Mouse (Mus musculus): ENCODE measurements around the gene Cidec. TPM values are rescaled to one million over a fixed set of nuclear protein-coding genes. Genes with fewer than 3 reads are reported as not detected.

Gene Cidec
- polyA plus RNA-seq, 1 experiment from 2014 or later, result not detected

GRCm38 (mm10) chr6:113442442-113443090 is 7.0 kb upstream of the Cidec start, which contains the start of gene Jagn1:
Gene Jagn1, plus strand, starts transcription at chr6:113442569.
- no peaks in the 10 kb centered on the region for H3K9me3 ChIP-seq
- H3K4me3 ChIP-seq, result peak within 1 kb of the TSS; percentile 97
- H3K36me3 ChIP-seq, result peaks cover 23% of the 10 kb centered on the region
- H3K27me3 ChIP-seq, result no peaks in the 10 kb centered on the region
- peak; percentile 84 for ATAC-seq (ENCODE audit: insufficient number of reproducible peaks, insufficient read depth, low FRiP score, low TSS enrichment, low read depth)
- peaks cover 15% of the 10 kb centered on the region for H3K4me1 ChIP-seq
- H3K9ac ChIP-seq, result peak within 1 kb of the TSS; percentile 95
- WGBS, result under 1% methylated on average over 45 of the region's 45 CpGs
- peak within 1 kb of the TSS; percentile 87 for H3K4me2 ChIP-seq
- peak within 1 kb of the TSS; percentile 60 for H3K27ac ChIP-seq

GRCm38 (mm10) chr6:113442087-113442441 is 6.5 kb upstream of the Cidec start:
- H3K9ac ChIP-seq, result peak overlapping the region; percentile 95
- peaks cover 18% of the 10 kb centered on the region for H3K36me3 ChIP-seq
- H3K27me3 ChIP-seq, result no peaks in the 10 kb centered on the region
- peaks cover 15% of the 10 kb centered on the region for H3K4me1 ChIP-seq
- peak overlapping the region; percentile 60; the same call in 1 of the 2 replicates for H3K27ac ChIP-seq
- peak; percentile 13; the same call in 1 of the 2 replicates for ATAC-seq (ENCODE audit: insufficient number of reproducible peaks, insufficient read depth, low FRiP score, low TSS enrichment, low read depth)
- 41% methylated on average over 9 of the region's 9 CpGs for WGBS
- H3K4me2 ChIP-seq, result peak overlapping the region; percentile 87
- H3K9me3 ChIP-seq, result no peaks in the 10 kb centered on the region
- peak overlapping the region; percentile 97 for H3K4me3 ChIP-seq

- H3K36me3 ChIP-seq, result peaks cover 9% of the 10 kb centered on the region
- no peak overlapping the region for H3K4me2 ChIP-seq
- H3K4me1 ChIP-seq, result peaks cover 15% of the 10 kb centered on the region
- no peak overlapping the region for H3K4me3 ChIP-seq
- no peak overlapping the region for H3K9ac ChIP-seq
- H3K27ac ChIP-seq, result no peak overlapping the region
- no peak for ATAC-seq (ENCODE audit: insufficient number of reproducible peaks, insufficient read depth, low FRiP score, low TSS enrichment, low read depth)
- WGBS, result 54% methylated on average over 7 of the region's 7 CpGs
- no peaks in the 10 kb centered on the region for H3K9me3 ChIP-seq
- no peaks in the 10 kb centered on the region for H3K27me3 ChIP-seq
Measured at GRCm38 (mm10) chr6:113441147-113441680, 5.7 kb upstream of the Cidec start.

GRCm38 (mm10) chr6:113440686-113441085 is 5.1 kb upstream of the Cidec start:
- H3K9ac ChIP-seq, result no peak overlapping the region
- WGBS, result 80% methylated on average over 3 of the region's 3 CpGs
- H3K36me3 ChIP-seq, result peaks cover 6% of the 10 kb centered on the region
- no peak overlapping the region for H3K27ac ChIP-seq
- no peak overlapping the region for H3K4me2 ChIP-seq
- H3K4me3 ChIP-seq, result no peak overlapping the region
- H3K9me3 ChIP-seq, result no peaks in the 10 kb centered on the region
- no peaks in the 10 kb centered on the region for H3K27me3 ChIP-seq
- ATAC-seq (ENCODE audit: insufficient number of reproducible peaks, insufficient read depth, low FRiP score, low TSS enrichment, low read depth), result no peak
- peaks cover 15% of the 10 kb centered on the region for H3K4me1 ChIP-seq

- Histone ChIP-seq H3K36me3 (no peaks in the 10 kb centered on the region), H3K27me3 (no peaks in the 10 kb centered on the region), H3K9ac (no peak overlapping the region), H3K9me3 (no peaks in the 10 kb centered on the region), H3K27ac (no peak overlapping the region), H3K4me3 (no peak overlapping the region), H3K4me2 (no peak overlapping the region), H3K4me1 (peaks cover 15% of the 10 kb centered on the region)
- no peak for ATAC-seq (ENCODE audit: insufficient number of reproducible peaks, insufficient read depth, low FRiP score, low TSS enrichment, low read depth)
- 55% methylated on average over 12 of the region's 12 CpGs for WGBS
Measured at GRCm38 (mm10) chr6:113438721-113439430, 3.3 kb upstream of the Cidec start.

GRCm38 (mm10) chr6:113437135-113437534 is 1.6 kb upstream of the Cidec start:
- Histone ChIP-seq H3K27ac (no peak overlapping the region), H3K9me3 (no peaks in the 10 kb centered on the region), H3K36me3 (no peaks in the 10 kb centered on the region), H3K4me3 (no peak overlapping the region), H3K4me1 (peaks cover 4% of the 10 kb centered on the region), H3K9ac (no peak overlapping the region), H3K27me3 (no peaks in the 10 kb centered on the region), H3K4me2 (no peak overlapping the region)
- no peak for ATAC-seq (ENCODE audit: insufficient number of reproducible peaks, insufficient read depth, low FRiP score, low TSS enrichment, low read depth)
- WGBS, result 76% methylated on average over 12 of the region's 12 CpGs

- Histone ChIP-seq H3K4me3 (no peak overlapping the region), H3K9ac (no peak overlapping the region), H3K4me1 (no peaks in the 10 kb centered on the region), H3K4me2 (no peak overlapping the region), H3K36me3 (no peaks in the 10 kb centered on the region), H3K27ac (no peak overlapping the region), H3K27me3 (no peaks in the 10 kb centered on the region), H3K9me3 (no peaks in the 10 kb centered on the region)
- WGBS, result 82% methylated on average over 7 of the region's 7 CpGs
- no peak for ATAC-seq (ENCODE audit: insufficient number of reproducible peaks, insufficient read depth, low FRiP score, low TSS enrichment, low read depth)
Measured at GRCm38 (mm10) chr6:113434691-113435090, 869 bp downstream of the Cidec start.

GRCm38 (mm10) chr6:113433661-113434060 is 1.9 kb downstream of the Cidec start:
- Histone ChIP-seq H3K4me2 (no peak overlapping the region), H3K9ac (no peak overlapping the region), H3K4me1 (no peaks in the 10 kb centered on the region), H3K9me3 (no peaks in the 10 kb centered on the region), H3K36me3 (no peaks in the 10 kb centered on the region), H3K27me3 (no peaks in the 10 kb centered on the region), H3K4me3 (no peak overlapping the region), H3K27ac (no peak overlapping the region)
- 70% methylated on average over 3 of the region's 3 CpGs for WGBS
- 0 out of 2 replicates have a peak, but pooled peaks have one; percentile 59 for ATAC-seq (ENCODE audit: insufficient number of reproducible peaks, insufficient read depth, low FRiP score, low TSS enrichment, low read depth)

GRCm38 (mm10) chr6:113431801-113432200 is 3.8 kb downstream of the Cidec start:
- H3K4me3 ChIP-seq, result no peak overlapping the region
- 53% methylated on average over 3 of the region's 3 CpGs for WGBS
- H3K9me3 ChIP-seq, result no peaks in the 10 kb centered on the region
- no peak for ATAC-seq (ENCODE audit: insufficient number of reproducible peaks, insufficient read depth, low FRiP score, low TSS enrichment, low read depth)
- no peak overlapping the region for H3K27ac ChIP-seq
- H3K9ac ChIP-seq, result no peak overlapping the region
- H3K4me2 ChIP-seq, result no peak overlapping the region
- no peaks in the 10 kb centered on the region for H3K27me3 ChIP-seq
- no peaks in the 10 kb centered on the region for H3K4me1 ChIP-seq
- no peaks in the 10 kb centered on the region for H3K36me3 ChIP-seq

- Histone ChIP-seq H3K27ac (no peak overlapping the region), H3K4me1 (no peaks in the 10 kb centered on the region), H3K9ac (no peak overlapping the region), H3K4me3 (no peak overlapping the region), H3K36me3 (no peaks in the 10 kb centered on the region), H3K9me3 (no peaks in the 10 kb centered on the region), H3K27me3 (no peaks in the 10 kb centered on the region), H3K4me2 (no peak overlapping the region)
- ATAC-seq (ENCODE audit: insufficient number of reproducible peaks, insufficient read depth, low FRiP score, low TSS enrichment, low read depth), result no peak
- WGBS, result 61% methylated on average over 3 of the region's 3 CpGs
Measured at GRCm38 (mm10) chr6:113430846-113431245, 4.7 kb downstream of the Cidec start.

- Histone ChIP-seq H3K4me3 (no peak overlapping the region), H3K4me2 (no peak overlapping the region), H3K9ac (no peak overlapping the region), H3K4me1 (no peaks in the 10 kb centered on the region), H3K36me3 (no peaks in the 10 kb centered on the region), H3K27ac (no peak overlapping the region), H3K9me3 (no peaks in the 10 kb centered on the region), H3K27me3 (no peaks in the 10 kb centered on the region)
- ATAC-seq (ENCODE audit: insufficient number of reproducible peaks, insufficient read depth, low FRiP score, low TSS enrichment, low read depth), result no peak
- 74% methylated on average over 3 of the region's 3 CpGs for WGBS
Measured at GRCm38 (mm10) chr6:113429965-113430364, 5.6 kb downstream of the Cidec start.

- no peaks in the 10 kb centered on the region for H3K9me3 ChIP-seq
- no peak overlapping the region for H3K4me2 ChIP-seq
- 93% methylated on average over 16 of the region's 16 CpGs for WGBS
- no peak overlapping the region for H3K27ac ChIP-seq
- no peaks in the 10 kb centered on the region for H3K4me1 ChIP-seq
- H3K36me3 ChIP-seq, result no peaks in the 10 kb centered on the region
- H3K4me3 ChIP-seq, result no peak overlapping the region
- no peak overlapping the region for H3K9ac ChIP-seq
- no peaks in the 10 kb centered on the region for H3K27me3 ChIP-seq
- no peak for ATAC-seq (ENCODE audit: insufficient number of reproducible peaks, insufficient read depth, low FRiP score, low TSS enrichment, low read depth)
Measured at GRCm38 (mm10) chr6:113428006-113428405, 7.6 kb downstream of the Cidec start.

All from embryonic facial prominence, embryonic 13.5 days (tissue).